Mouse (Mus musculus) lung, embryonic 15.5 days (tissue): ENCODE measurements at regions not wholly inside any gene's neighbourhood (a gene's known extent, or its start where the extent isn't known, plus 50 kb on each side); places are given as distances from the start of the nearest gene placed in this dataset.

Source experiments
- ATAC-seq: fragments of 200-750 bp; cut with Nextera tagmentation; 2 replicates; pipeline ENCODE4 v1.8.0; 2017; ENCODE audit warnings: moderate number of reproducible peaks, borderline replicate concordance; ENCODE audit not compliant: low FRiP score, low TSS enrichment; ENCODE audit errors: extremely low read depth
- H3K27ac ChIP-seq: fragments of 300-500 bp; sonication (generic); 2 replicates; pipeline ENCODE4 v1.5.1; 2015; ENCODE audit warnings: moderate library complexity, mild to moderate bottlenecking, inconsistent platforms
- H3K27me3 ChIP-seq: fragments of 300-500 bp; sonication (generic); 2 replicates; pipeline ENCODE4 v1.6.1; 2015; ENCODE audit warnings: inconsistent platforms
- H3K36me3 ChIP-seq: fragments of 300-500 bp; sonication (generic); 2 replicates; pipeline ENCODE4 v1.6.1; 2015; ENCODE audit warnings: inconsistent platforms
- H3K4me1 ChIP-seq: fragments of 300-500 bp; sonication (generic); 2 replicates; pipeline ENCODE4 v1.6.1; 2015; ENCODE audit warnings: inconsistent platforms
- H3K4me2 ChIP-seq: fragments of 300-500 bp; sonication (generic); 2 replicates; pipeline ENCODE4 v1.6.1; 2015; ENCODE audit warnings: inconsistent platforms, mild to moderate bottlenecking, moderate library complexity
- H3K4me3 ChIP-seq: fragments of 300-500 bp; sonication (generic); 2 replicates; pipeline ENCODE4 v1.5.1; 2015; ENCODE audit warnings: mild to moderate bottlenecking, inconsistent platforms
- H3K9ac ChIP-seq: fragments of 300-500 bp; sonication (generic); 2 replicates; pipeline ENCODE4 v1.6.1; 2015; ENCODE audit warnings: inconsistent platforms
- H3K9me3 ChIP-seq: fragments of 300-500 bp; sonication (generic); 2 replicates; pipeline ENCODE4 v1.6.1; 2016; ENCODE audit warnings: inconsistent platforms
- WGBS: fragments of 180-500 bp; shearing (Covaris S2); methylation state at CpG from one replicate; pipeline ENCODE4 v1.1.7; 2015; 5-methylcytosine and 5-hydroxymethylcytosine counted together

- Histone ChIP-seq H3K4me3 (no peak overlapping the region), H3K4me1 (no peaks in the 10 kb centered on the region), H3K4me2 (no peak overlapping the region), H3K27ac (no peak overlapping the region), H3K27me3 (no peaks in the 10 kb centered on the region), H3K9me3 (no peaks in the 10 kb centered on the region), H3K9ac (no peak overlapping the region), H3K36me3 (no peaks in the 10 kb centered on the region)
- ATAC-seq, result no peak
- WGBS, result 57% methylated on average over 2 of the region's 3 CpGs
These were observed 79.6 kb upstream of the Sem1 start for GRCm38 (mm10) chr6:6657928-6658500.

GRCm38 (mm10) chr6:6660072-6660471 is 81.6 kb upstream of the Sem1 start:
- no peaks in the 10 kb centered on the region for H3K9me3 ChIP-seq
- no peak overlapping the region for H3K4me2 ChIP-seq
- H3K36me3 ChIP-seq, result no peaks in the 10 kb centered on the region
- H3K27ac ChIP-seq, result no peak overlapping the region
- no peak for ATAC-seq
- no peak overlapping the region for H3K4me3 ChIP-seq
- H3K27me3 ChIP-seq, result no peaks in the 10 kb centered on the region
- no peaks in the 10 kb centered on the region for H3K4me1 ChIP-seq
- no peak overlapping the region for H3K9ac ChIP-seq
- 48% methylated on average over 5 of the region's 5 CpGs for WGBS

GRCm38 (mm10) chr6:6666762-6667161 is 88.3 kb upstream of the Sem1 start:
- Histone ChIP-seq H3K4me1 (no peaks in the 10 kb centered on the region), H3K9ac (no peak overlapping the region), H3K27ac (no peak overlapping the region), H3K9me3 (no peaks in the 10 kb centered on the region), H3K4me3 (no peak overlapping the region), H3K4me2 (no peak overlapping the region), H3K27me3 (no peaks in the 10 kb centered on the region), H3K36me3 (no peaks in the 10 kb centered on the region)
- no peak for ATAC-seq
- WGBS, result 84% methylated on average over 5 of the region's 5 CpGs

- Histone ChIP-seq H3K9ac (no peak overlapping the region), H3K9me3 (no peaks in the 10 kb centered on the region), H3K4me1 (no peaks in the 10 kb centered on the region), H3K27ac (no peak overlapping the region), H3K4me2 (no peak overlapping the region), H3K36me3 (no peaks in the 10 kb centered on the region), H3K27me3 (no peaks in the 10 kb centered on the region), H3K4me3 (no peak overlapping the region)
- WGBS, result 56% methylated on average over 5 of the region's 5 CpGs
- no peak for ATAC-seq
These were observed 110.8 kb upstream of the Sem1 start for GRCm38 (mm10) chr6:6689241-6689640.

- H3K4me3 ChIP-seq, result no peak overlapping the region
- no peak overlapping the region for H3K27ac ChIP-seq
- no peaks in the 10 kb centered on the region for H3K27me3 ChIP-seq
- H3K36me3 ChIP-seq, result no peaks in the 10 kb centered on the region
- no peak overlapping the region for H3K4me2 ChIP-seq
- H3K9ac ChIP-seq, result no peak overlapping the region
- 45% methylated on average over 5 of the region's 5 CpGs for WGBS
- H3K4me1 ChIP-seq, result no peaks in the 10 kb centered on the region
- H3K9me3 ChIP-seq, result no peaks in the 10 kb centered on the region
- no peak; the same call in 1 of the 2 replicates for ATAC-seq
These were observed 111.7 kb upstream of the Sem1 start for GRCm38 (mm10) chr6:6690188-6690587.

GRCm38 (mm10) chr6:6692056-6692770 is 113.8 kb upstream of the Sem1 start:
- no peaks in the 10 kb centered on the region for H3K9me3 ChIP-seq
- no peaks in the 10 kb centered on the region for H3K36me3 ChIP-seq
- H3K27ac ChIP-seq, result no peak overlapping the region
- no peaks in the 10 kb centered on the region for H3K4me1 ChIP-seq
- no peak for ATAC-seq
- WGBS, result 82% methylated on average over 8 of the region's 8 CpGs
- no peak overlapping the region for H3K4me3 ChIP-seq
- H3K9ac ChIP-seq, result no peak overlapping the region
- no peak overlapping the region for H3K4me2 ChIP-seq
- no peaks in the 10 kb centered on the region for H3K27me3 ChIP-seq

GRCm38 (mm10) chr6:6695742-6696430 is 117.4 kb upstream of the Sem1 start:
- Histone ChIP-seq H3K36me3 (no peaks in the 10 kb centered on the region), H3K4me2 (no peak overlapping the region), H3K4me3 (no peak overlapping the region), H3K27me3 (no peaks in the 10 kb centered on the region), H3K9ac (no peak overlapping the region), H3K27ac (no peak overlapping the region), H3K9me3 (no peaks in the 10 kb centered on the region), H3K4me1 (peaks cover 2% of the 10 kb centered on the region; the same call in 1 of the 2 replicates)
- WGBS, result 69% methylated on average over 11 of the region's 11 CpGs
- ATAC-seq, result no peak

- peaks cover 2% of the 10 kb centered on the region; the same call in 1 of the 2 replicates for H3K4me1 ChIP-seq
- H3K9me3 ChIP-seq, result no peaks in the 10 kb centered on the region
- H3K27me3 ChIP-seq, result no peaks in the 10 kb centered on the region
- peak; percentile 39; the same call in 1 of the 2 replicates for ATAC-seq
- H3K36me3 ChIP-seq, result no peaks in the 10 kb centered on the region
- H3K4me3 ChIP-seq, result no peak overlapping the region
- no peak overlapping the region for H3K27ac ChIP-seq
- no peak overlapping the region for H3K4me2 ChIP-seq
- WGBS, result 31% methylated on average over 10 of the region's 10 CpGs
- H3K9ac ChIP-seq, result no peak overlapping the region
These were observed 119.0 kb upstream of the Sem1 start for GRCm38 (mm10) chr6:6697418-6697979.

- 75% methylated on average over 4 of the region's 4 CpGs for whole genome bisulfite sequencing
These were observed 128.3 kb upstream of the Sem1 start for GRCm38 (mm10) chr6:6706729-6707128.

GRCm38 (mm10) chr6:6709057-6709456 is 130.6 kb upstream of the Sem1 start:
- no peaks in the 10 kb centered on the region for H3K4me1 ChIP-seq
- no peak overlapping the region for H3K4me3 ChIP-seq
- H3K9ac ChIP-seq, result no peak overlapping the region
- no peak overlapping the region for H3K27ac ChIP-seq
- 74% methylated on average over 3 of the region's 3 CpGs for WGBS
- H3K27me3 ChIP-seq, result no peaks in the 10 kb centered on the region
- ATAC-seq, result no peak
- no peak overlapping the region for H3K4me2 ChIP-seq
- H3K9me3 ChIP-seq, result no peaks in the 10 kb centered on the region
- no peaks in the 10 kb centered on the region for H3K36me3 ChIP-seq

More at GRCm38 (mm10) chr6:6706729-6707128, 128.3 kb upstream of the Sem1 start:
- H3K27me3 ChIP-seq, result no peaks in the 10 kb centered on the region
- no peaks in the 10 kb centered on the region for H3K36me3 ChIP-seq
- H3K4me2 ChIP-seq, result no peak overlapping the region
- no peak overlapping the region for H3K27ac ChIP-seq
- no peak overlapping the region for H3K9ac ChIP-seq
- H3K4me3 ChIP-seq, result no peak overlapping the region
- no peak for ATAC-seq
- H3K9me3 ChIP-seq, result no peaks in the 10 kb centered on the region
- H3K4me1 ChIP-seq, result no peaks in the 10 kb centered on the region

GRCm38 (mm10) chr6:6730259-6730658 is 132.9 kb upstream of the Dlx6 start:
- H3K27me3 ChIP-seq, result no peaks in the 10 kb centered on the region
- H3K9me3 ChIP-seq, result no peaks in the 10 kb centered on the region
- no peak overlapping the region for H3K4me3 ChIP-seq
- H3K4me1 ChIP-seq, result no peaks in the 10 kb centered on the region
- H3K27ac ChIP-seq, result no peak overlapping the region
- no peak overlapping the region for H3K9ac ChIP-seq
- H3K4me2 ChIP-seq, result no peak overlapping the region
- ATAC-seq, result no peak
- H3K36me3 ChIP-seq, result no peaks in the 10 kb centered on the region
- WGBS, result 71% methylated on average over 3 of the region's 3 CpGs

GRCm38 (mm10) chr6:6745394-6745793 is 117.7 kb upstream of the Dlx6 start:
- no peaks in the 10 kb centered on the region for H3K36me3 ChIP-seq
- ATAC-seq, result no peak
- H3K27ac ChIP-seq, result no peak overlapping the region
- H3K4me3 ChIP-seq, result no peak overlapping the region
- no peaks in the 10 kb centered on the region for H3K9me3 ChIP-seq
- H3K27me3 ChIP-seq, result no peaks in the 10 kb centered on the region
- no peak overlapping the region for H3K4me2 ChIP-seq
- H3K4me1 ChIP-seq, result no peaks in the 10 kb centered on the region
- WGBS, result 48% methylated on average over 3 of the region's 3 CpGs
- H3K9ac ChIP-seq, result no peak overlapping the region
